Mouse (Mus musculus): ENCODE data around the gene Uba3.
A peak's percentile ranks its signal among the peaks of the same experiment; 100 is the strongest.

Uba3 gene

DNA sequence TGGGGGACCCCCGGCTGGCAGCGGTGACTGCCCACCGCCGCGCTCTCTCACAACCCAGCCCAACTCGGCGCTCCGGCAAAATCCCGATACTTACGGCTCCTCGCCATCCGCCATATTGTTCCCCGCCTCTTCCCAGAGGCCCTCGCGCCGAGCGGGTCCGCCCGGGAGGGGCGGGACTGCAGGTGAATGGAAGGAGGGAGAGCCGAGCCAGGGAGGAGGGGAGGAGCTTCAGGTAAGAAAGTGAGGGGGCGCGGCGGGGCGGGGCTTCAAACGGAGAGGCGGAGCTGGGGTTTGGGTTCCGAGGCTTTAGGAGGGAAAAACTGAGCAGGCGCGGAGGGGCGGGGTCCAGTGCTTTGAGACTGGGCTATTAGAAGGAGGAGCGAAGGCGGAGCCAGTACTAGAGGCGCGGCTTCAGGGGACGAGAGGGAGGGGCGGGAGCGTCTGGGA, at the start of gene Uba3:
TSS of gene Uba3 (minus strand) at position 209 of the 447 bp plus-strand sequence.
- peak; percentile 98 for DNase-seq (ENCODE audit: low spot score)

DNA sequence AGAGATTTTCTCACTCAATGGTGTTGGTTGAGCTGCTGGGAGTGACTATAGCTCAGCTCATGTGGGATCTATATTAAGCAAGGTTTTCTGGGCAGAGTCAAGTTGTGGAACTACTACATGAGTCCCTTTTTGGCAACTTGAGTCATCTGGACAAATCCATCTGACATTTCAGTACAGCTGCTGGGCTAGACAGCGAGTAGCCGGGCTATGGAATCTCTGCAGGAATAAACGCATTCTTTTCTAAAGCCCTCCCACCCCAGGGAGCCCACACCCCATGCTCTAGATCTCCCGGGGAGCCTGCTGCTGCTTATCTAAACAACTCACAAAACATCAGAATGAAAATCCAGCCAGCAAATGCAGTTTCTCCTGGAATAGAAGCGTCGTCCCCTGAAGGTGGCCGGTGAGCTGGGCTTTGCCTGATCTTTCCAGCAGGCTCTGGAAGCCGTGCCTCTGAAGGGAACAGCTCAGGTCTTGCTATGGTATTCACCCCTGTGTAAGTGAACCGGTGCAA, 47.3 kb upstream of the Uba3 start, which contains the start of gene Lmod3:
TSS of gene Lmod3 (minus strand) at position 49 of the 511 bp plus-strand sequence.
- no peak for DNase-seq (ENCODE audit: low spot score)

DNA sequence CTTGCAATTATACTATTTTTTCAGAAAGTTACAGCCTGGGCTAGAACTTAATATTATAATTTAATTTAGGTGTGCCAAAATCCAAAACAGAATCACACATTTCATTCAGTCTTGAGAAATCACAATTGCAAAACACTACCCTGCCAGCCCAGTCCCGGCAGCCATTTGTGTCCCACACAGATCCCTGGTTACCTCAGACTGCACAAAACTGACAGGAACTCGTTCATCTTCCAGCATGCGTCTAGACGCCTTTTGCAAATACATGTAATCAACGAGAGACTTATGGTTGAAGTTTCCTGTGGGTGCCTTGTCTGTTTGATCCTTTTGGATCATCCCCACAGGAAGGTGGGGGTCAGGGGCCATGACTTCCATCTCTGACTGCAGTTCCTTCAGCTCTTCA, 46.6 kb upstream of the Uba3 start:
- DNase-seq (ENCODE audit: low spot score) = no peak

DNA sequence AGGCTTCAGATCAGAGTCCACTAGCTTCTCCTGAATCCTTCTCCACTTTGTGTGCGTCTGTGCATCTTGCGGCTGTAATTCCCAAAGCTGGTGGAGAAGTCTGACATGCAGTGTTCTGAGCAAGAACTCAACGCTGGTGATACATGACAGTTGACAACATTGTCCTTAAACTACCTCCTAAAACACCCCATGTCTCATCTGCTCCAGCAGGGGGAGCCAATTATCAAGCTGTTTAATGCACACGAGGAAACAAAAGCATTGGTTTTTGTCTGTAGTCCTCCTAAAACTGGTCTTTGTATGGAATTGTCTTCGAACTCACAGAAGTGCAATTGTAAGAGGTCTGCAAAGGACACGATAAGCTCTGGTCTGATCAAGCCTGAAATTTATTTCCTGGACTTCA, 45.5 kb upstream of the Uba3 start:
- DNase-seq (ENCODE audit: low spot score) = peak; percentile 19

DNA sequence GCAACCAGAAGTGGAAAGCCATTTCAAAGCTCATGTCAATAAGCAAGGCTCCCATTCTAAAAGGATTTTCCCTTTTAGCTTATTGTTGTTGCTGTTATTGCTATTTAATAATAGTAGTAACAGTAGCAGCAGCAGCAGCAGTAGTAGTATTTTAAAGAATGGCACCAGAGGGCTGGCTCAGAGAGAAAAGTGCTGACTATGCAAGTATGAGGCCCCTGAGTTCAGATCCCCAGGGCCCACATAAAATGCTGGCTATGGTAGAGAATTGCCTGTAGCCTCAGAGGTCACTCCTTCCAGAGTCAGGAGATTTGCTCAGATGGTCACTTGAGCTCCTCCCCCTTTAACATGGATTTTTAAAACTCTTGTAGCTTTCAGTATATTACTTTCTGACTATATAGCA, 39.8 kb upstream of the Uba3 start:
- DNase-seq (ENCODE audit: low spot score) = no peak

DNA sequence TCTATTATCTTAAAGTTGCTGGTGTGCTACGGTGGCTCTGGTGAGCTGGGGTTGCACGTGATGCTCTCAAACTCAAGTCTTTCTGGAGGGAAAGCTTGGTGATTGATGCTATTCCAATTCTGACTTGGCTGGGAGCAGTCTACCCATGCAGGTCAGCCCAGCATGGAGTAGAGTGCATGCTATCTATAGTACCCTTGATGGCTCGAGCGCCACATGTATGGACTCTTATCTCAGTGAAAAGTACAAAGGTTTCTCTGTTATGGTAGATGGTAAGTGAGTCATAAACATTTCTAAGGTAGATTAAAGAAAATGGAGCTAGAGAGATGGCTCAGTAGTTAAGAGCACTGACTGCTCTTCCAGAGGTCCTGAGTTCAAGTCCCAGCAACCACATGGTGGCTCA, 37.1 kb upstream of the Uba3 start:
- no peak for DNase-seq (ENCODE audit: low spot score)

DNA sequence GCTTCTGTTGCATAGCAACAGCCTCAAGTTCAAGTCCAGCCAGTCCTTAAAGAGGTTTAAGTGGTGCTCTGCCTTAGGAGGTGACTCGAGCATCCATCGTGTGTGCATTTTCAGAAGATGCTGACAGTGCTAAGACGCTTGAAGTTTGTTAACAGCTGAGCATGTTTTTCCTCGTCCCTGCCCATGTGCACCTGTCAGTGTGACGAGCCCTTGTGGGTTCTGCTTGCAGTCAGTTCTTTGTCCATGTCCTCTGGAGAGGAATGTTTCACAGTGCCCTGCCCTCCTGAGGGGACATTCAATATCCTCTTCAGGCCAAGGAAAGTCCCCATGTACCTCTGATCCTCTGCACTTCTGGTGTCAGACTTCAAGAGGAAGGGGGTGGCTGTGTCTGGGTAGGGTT, 34.6 kb upstream of the Uba3 start:
- no peak for DNase-seq (ENCODE audit: low spot score)

DNA sequence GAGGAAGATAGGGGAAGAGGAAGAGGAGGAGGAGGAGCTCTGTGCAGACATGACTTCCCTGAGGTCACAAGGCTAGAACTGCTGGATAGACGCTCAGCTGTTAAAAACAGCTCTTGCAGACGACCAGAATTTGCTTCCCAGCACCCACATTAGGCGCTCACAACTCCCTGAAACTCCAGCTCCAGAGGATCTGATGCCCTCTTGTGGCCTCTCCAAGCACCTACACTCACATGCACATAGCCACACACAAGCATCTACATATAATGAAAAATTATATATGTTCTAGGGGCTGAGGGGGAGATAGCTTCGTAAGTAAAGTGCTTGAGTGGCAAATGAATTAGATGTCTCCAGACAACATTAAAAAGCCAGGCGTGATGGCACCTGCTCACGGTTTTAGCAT, 33.9 kb upstream of the Uba3 start:
- DNase-seq (ENCODE audit: low spot score) = no peak

DNA sequence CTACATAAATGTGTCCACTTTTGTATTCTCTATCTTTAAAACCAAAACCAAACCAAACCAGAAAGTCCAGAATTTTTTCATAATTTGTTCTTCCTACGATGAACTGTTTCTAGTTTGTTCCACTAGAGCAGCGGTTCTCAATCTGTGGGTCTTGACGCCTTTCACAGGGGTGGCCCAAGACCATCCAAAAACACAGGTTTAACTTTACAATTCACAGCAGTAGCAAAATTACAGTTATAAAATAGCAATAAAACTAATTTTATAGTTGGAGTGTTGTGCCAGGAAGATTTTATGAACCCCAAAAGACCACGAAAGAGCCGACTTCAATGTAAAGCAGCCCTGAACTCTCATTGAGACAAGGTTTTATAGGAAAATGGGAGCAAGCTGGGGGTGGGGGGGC, 30.6 kb upstream of the Uba3 start:
- no peak for DNase-seq (ENCODE audit: low spot score)

DNA sequence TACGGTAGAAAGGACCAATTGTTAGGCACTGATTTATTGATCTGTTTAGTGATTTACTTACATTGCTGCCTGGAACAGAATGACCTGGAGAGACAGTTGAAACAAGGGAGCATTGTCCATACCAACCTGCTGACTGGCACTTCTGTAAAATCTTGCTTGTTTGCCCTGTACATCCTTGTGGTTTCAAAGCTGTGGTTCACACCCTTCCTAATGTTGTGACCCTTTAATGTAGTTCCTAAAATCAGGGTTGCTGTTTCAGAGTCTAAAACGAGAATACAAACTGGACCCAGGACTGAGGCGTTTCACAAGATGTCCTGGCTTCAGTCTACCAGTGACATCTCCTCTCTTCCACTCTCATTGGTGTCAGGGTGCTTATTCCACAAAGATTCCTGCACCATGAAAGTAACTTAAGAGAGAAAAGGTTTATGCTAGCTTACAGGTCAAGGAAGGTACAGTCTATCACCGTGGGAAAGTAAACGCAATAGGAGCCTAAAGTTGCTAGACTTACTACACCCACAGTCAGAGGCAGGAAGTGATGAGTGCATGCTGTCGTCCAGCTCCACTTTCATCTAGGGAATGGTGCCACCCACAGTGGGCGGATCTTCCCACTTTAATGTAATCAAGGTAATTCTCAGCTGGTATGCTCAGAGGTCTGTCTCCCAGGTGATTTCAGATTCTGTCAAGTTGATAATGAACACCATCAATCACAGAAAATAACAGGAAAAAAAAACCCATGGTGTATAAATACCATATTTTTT, 29.6 kb upstream of the Uba3 start:
- no peak for DNase-seq (ENCODE audit: low spot score)

DNA sequence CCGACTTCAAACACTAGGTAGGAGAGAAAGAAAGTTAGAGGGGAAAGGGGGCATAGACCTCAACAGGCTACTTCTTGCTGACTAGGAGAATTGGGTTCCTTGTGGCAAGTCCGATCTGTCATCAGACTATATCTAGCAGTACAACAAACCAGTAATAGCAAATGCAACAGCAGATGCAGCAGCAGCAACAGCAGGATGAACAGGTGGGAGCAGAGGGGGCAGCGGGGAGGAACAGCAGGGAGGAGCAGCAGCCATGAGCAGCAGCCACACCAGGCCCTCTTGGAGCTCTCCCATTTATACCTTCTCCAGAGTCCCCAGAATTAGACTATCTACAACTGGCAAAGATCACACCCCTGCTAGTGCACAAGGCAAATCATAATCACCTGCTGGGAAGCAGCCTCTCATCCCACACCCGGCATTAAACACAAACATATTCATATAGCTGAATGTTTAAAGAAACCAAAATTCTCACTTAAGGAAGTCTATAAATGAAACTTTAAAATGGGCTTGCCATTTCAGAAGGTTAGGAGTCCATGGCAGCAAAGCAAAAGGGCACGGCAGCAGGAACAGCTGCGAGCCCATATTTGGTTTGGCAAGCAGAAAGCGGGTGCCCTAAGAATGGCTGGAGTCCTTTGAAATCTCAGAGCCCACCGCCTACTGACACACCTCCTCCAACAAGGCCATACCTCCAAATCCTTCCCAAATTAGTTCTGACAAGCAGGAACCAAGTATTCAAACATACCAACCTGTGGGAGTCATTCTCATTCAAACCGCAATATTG, 21.8 kb upstream of the Uba3 start:
- no peak for DNase-seq (ENCODE audit: low spot score)

DNA sequence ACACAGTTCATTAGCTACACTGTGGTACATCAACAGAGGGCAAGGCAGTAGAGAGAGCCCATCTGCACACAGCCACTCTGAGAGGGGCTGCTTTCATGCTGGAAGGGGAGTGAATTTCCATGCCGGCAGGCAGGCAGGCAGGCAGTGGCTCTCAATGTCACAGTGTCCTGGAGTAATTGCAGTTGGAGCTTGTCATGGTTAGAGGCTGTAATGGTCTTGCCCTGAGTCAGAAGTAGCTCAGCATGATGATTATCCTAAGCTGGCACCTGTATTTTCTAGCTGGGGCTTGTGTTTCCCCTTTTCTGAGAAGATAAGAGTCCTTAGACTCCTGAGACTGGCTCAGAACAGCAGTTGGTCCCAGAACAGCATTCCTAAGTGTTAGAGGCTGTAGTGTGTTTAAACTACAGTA, 20.6 kb upstream of the Uba3 start:
- DNase-seq (ENCODE audit: low spot score) = no peak

DNA sequence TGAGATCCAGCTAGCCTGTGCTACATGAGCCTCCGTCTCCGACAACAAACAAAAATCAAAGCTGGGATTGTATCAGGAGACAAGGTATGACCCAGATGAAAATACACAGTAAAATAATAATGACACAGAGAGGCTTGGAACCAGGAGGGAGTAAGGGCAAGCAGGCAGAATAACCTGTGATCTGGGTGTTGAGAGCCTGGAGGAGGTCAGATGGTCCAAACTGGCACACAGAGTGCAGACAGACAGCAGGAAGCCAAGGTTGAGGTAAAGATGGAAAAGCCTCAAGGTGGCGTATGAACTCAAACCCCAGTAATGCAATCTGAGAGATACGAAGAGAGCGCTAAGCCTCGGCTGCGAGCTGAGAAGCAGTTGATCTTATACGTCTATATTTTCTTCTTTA, 19.1 kb upstream of the Uba3 start:
- DNase-seq (ENCODE audit: low spot score) = no peak

DNA sequence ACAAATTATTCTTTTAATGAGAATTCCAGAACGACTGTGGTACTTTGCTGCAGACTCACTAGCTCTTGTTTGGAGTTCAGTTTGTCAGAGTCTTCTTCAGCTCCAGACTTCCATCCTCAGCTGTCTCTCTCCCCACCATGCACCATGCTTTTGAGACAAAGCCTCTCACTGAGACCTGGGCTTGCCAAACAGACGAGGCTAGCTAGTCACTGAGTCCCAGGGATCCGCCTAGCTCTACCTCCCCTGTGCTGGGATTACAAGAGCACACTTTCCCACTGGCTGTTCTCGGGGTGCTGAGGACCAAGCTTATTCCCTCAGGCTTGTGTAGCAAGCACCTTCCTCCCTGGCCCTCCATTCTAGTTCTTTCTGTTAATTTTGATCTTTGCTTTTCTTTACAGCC, 18.1 kb upstream of the Uba3 start:
- DNase-seq (ENCODE audit: low spot score) = no peak

DNA sequence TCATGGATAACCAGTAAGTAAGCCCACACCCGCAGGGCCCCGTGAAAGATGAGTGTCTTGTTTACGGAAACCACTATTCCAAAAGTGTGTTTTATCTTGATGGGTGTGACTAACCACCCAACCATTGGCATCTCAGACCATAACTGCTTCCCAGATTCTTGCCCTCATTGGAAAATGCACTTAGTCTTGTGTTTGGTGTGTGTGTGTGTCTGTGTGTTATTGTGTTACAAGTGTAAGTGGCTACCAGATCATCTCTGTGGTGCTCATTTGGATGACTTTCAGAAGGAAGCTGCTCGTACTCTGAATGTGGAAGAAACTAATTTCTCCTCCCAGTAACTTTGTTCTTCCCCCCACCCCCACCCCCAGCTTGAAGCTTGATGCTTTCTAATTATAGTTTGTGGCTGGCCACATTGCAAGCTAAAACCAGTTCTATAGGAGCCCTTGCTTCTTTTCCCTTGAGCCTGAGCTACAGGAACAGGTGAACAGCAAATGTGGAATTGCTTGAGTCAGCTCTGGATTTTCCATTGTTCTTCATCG, 17.6 kb upstream of the Uba3 start:
- no peak for DNase-seq (ENCODE audit: low spot score)

DNA sequence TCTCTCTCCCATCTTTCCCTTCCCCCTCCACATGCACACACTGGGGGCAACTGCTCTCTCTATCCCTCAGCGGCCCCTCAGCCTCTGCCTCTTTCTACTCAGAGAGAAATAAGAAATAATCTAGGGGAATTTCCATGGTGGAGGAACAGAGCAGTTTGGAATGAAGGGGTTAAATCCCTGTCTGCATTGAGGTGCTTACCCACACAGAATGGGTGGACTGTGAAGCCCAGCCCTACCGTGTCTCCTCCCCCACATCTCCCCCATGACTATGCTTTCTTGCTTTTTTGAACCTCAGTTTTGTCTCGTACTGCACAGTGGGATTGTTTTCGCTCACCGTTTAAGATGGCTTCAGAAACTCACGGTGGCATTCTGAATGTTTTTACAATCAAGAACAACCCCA, 16.9 kb upstream of the Uba3 start:
- DNase-seq (ENCODE audit: low spot score) = no peak

DNA sequence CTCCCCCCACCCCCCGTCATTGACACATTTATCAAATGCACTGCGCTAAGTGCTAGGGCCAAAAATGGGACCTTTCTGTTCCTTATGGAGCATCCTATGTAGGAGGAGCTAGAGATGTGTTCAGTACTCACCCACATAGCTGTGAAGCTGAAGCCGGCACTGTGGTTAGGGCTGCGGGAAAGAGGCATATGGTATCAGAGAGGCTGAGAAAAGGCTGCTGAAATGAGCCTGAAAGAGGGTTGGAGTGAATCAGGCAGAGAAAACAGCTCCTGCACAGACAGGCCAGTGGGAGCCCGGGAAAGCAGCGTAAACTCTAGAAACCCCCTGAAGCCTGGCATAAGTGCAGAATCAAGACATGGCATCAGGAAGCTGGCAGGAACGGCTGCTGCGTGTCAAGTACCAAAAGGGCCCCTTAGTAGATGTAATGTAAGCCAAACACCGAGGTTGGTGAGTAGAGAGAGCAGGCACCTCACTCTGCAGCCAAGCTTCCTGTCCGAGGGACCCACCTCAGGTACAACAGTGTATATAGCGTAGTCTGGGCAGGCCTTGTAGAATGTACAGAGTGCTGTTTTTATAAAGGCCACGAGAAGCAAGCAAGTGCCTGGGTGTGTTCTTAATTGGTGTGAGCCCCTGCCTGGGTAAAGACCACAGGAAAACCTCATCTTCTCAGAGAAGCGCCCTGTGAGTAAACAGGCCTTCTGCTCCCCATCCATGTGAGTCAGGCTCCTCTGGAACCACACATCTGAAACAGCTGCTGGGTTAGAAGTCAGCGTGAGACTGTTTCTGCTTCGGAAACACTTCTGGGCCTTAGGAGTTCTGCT, 16.0 kb upstream of the Uba3 start:
- DNase-seq (ENCODE audit: low spot score) = no peak

DNA sequence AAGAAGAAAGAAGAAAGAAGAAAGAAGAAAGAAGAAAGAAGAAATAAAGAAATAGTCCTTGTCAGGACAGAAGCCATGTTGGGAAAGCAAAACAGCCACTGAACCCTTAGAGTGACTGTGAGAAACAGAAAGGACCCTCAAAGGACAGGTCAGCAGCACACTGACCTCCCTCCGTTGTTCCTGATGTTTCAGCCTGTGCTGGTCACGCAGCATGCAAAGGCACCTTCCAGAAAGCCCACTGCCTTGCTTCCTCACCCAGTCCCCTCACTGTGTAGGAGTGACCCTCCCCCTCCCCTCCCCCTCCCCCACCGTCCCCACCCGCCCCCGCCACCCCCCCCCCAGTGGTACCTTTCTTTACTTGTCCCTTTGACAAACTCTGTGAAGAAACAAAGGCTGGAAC, 15.2 kb upstream of the Uba3 start:
- DNase-seq (ENCODE audit: low spot score) = no peak

DNA sequence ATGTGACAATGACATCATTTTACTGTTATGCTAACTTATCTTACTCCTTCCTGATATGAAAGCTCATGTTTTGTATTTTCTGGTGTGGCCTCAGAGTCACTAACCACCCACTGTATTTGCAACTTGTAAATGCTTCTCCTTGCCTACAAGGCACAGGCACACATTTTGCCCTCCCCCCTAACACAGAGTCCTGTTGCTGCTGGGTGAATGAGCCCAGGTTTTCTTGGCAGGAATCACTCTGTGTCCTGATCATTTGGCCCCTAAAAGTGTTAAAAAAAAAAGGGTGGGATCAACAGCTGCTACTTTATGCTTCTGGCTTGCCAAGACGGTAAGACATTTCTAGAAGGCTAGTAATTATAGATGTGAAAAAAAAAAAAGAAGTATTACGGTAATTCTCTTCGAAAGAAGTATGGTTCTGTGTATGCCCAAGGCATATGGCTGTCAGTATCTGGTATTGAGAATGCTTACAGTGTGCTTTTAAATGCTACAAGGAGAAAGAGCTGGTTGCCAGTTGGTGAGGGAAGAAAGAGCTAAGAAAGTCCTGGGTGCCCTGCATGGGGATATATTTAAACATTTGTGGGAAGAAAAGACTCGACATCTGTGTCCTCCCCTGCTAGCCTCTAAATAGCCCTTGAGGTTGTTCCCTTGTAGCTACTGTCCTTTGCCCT, 10.8 kb upstream of the Uba3 start:
- no peak for DNase-seq (ENCODE audit: low spot score)

DNA sequence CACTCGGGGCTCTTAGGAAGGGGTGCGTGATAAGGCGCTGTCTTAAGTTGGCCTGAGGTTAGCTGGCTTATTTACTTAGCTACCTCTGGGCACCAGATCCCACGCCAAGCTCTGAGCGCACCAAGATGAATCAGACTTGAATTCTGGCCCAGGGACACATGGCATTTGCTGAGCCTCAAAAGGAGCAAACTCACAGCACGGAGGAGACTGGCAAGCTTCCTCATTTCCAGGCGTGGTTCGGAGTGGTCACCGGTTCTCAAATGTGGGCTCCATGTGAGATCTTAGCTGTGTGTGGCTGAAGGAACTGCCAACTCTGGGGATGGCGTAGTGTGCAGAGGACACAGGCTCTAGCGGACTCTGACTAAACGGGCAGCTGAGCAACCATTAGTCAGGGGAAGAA, 6.5 kb upstream of the Uba3 start:
- no peak for DNase-seq (ENCODE audit: low spot score)

DNA sequence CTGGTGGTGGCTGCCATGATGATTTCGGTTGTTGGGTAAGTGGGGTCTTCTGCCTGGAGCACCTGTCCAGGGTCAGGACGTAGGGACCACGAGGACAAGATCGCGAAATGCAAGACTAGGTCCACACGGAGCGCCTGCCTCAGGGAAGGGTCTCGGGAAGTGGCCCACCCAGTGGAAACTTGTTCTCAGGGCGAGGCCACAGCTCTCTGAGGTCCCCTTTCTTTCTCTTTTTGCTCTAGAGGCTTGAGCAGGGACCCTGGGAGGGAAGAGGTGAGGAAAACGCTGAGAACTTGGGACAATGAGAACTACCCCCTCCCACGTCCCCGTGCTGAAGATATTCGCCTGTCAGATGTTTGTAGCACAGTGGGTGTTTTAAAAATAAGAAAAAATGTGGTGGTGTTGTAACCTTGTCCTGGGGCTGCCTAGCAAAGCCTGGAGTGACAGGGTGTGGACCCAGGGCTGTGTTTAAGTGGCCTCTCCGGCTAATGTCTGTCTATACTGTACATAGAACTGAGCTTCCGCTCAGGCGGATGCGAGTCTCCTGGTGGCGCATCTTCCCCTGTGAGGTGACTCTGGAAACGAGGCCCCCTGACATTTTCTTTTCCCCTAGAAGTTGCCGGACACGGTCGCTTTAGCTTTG, 5.6 kb upstream of the Uba3 start:
- no peak for DNase-seq (ENCODE audit: low spot score)
